Mouse (Mus musculus) hindbrain, embryonic 15.5 days (tissue): ENCODE measurements at regions not wholly inside any gene's neighbourhood (a gene's known extent, or its start where the extent isn't known, plus 50 kb on each side); places are given as distances from the start of the nearest gene placed in this dataset.

Source experiments
- ATAC-seq: fragments of 200-750 bp; cut with Nextera tagmentation; 2 replicates; pipeline ENCODE4 v1.8.0; 2017; ENCODE audit warnings: low read depth, moderate number of reproducible peaks, moderate TSS enrichment; ENCODE audit not compliant: low FRiP score
- H3K27ac ChIP-seq: fragments of 300-500 bp; sonication (generic); replicated peaks from 2 replicates; pipeline ENCODE4 v1.5.1; 2015; ENCODE audit warnings: mild to moderate bottlenecking, inconsistent platforms
- H3K27me3 ChIP-seq: fragments of 300-500 bp; sonication (generic); 2 replicates; pipeline ENCODE4 v1.6.1; 2015; ENCODE audit warnings: control low read depth, inconsistent platforms
- H3K36me3 ChIP-seq: fragments of 300-500 bp; sonication (generic); 2 replicates; pipeline ENCODE4 v1.6.1; 2015; ENCODE audit warnings: control low read depth, inconsistent platforms
- H3K4me1 ChIP-seq: fragments of 300-500 bp; sonication (generic); replicated peaks from 2 replicates; pipeline ENCODE4 v1.6.1; 2015; ENCODE audit warnings: control low read depth, inconsistent platforms
- H3K4me2 ChIP-seq: fragments of 300-500 bp; sonication (generic); 2 replicates; pipeline ENCODE4 v1.6.1; 2015; ENCODE audit warnings: moderate library complexity, mild to moderate bottlenecking, inconsistent platforms
- H3K4me3 ChIP-seq: fragments of 300-500 bp; sonication (generic); 2 replicates; pipeline ENCODE4 v1.5.1; 2015; ENCODE audit warnings: mild to moderate bottlenecking, inconsistent platforms
- H3K9ac ChIP-seq: fragments of 300-500 bp; sonication (generic); 2 replicates; pipeline ENCODE4 v1.6.1; 2015; ENCODE audit warnings: inconsistent platforms
- H3K9me3 ChIP-seq: fragments of 300-500 bp; sonication (generic); 2 replicates; pipeline ENCODE4 v1.6.1; 2016; ENCODE audit warnings: control low read depth, inconsistent platforms
- WGBS: fragments of 180-500 bp; shearing (Covaris S2); methylation state at CpG from one replicate; pipeline ENCODE4 v1.1.7; 2015; 5-methylcytosine and 5-hydroxymethylcytosine counted together

DNA sequence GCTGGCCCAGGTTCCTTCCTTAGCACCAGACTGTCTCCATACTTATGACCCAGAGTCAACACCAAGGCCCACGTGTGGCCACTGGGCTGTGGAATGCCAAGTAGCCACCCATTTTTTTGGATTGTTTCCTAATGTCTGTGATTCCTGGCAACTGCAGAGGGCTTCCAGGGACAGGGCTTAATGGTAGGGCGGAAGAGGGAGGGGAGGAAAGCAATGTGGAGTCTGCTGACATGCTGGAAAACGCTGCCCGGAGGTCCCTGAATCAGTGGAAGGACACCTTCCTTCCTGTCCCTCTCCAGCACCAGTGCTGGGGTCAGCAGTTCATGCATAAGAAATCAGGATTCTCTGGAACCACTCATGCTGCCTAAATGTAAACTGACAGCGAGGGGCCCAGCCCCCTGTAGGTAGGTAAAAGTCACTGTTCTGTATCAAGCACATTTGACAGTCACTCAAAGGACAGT lies 90.8 kb downstream of the Iyd start:
- H3K4me2 ChIP-seq = no peak overlapping the region
- H3K27me3 ChIP-seq = no peaks in the 10 kb centered on the region
- no peaks in the 10 kb centered on the region for H3K4me1 ChIP-seq
- peak; percentile 30; the same call in 1 of the 2 replicates for ATAC-seq
- no peak overlapping the region for H3K9ac ChIP-seq
- H3K27ac ChIP-seq = no peak overlapping the region
- H3K36me3 ChIP-seq = no peaks in the 10 kb centered on the region
- no peaks in the 10 kb centered on the region for H3K9me3 ChIP-seq
- no peak overlapping the region for H3K4me3 ChIP-seq
- 57% methylated on average over 5 of the region's 5 CpGs for WGBS

GRCm38 (mm10) chr10:3633871-3634496 lies 93.9 kb downstream of the Iyd start:
- H3K9me3 ChIP-seq = no peaks in the 10 kb centered on the region
- H3K4me3 ChIP-seq = no peak overlapping the region
- H3K27ac ChIP-seq = no peak overlapping the region; the same call in 1 of the 2 replicates
- no peak overlapping the region for H3K9ac ChIP-seq
- H3K4me1 ChIP-seq = no peaks in the 10 kb centered on the region
- H3K4me2 ChIP-seq = no peak overlapping the region
- H3K36me3 ChIP-seq = no peaks in the 10 kb centered on the region
- H3K27me3 ChIP-seq = no peaks in the 10 kb centered on the region
- 62% methylated on average over 5 of the region's 5 CpGs for WGBS
- ATAC-seq = peak; percentile 23; the same call in 1 of the 2 replicates

DNA sequence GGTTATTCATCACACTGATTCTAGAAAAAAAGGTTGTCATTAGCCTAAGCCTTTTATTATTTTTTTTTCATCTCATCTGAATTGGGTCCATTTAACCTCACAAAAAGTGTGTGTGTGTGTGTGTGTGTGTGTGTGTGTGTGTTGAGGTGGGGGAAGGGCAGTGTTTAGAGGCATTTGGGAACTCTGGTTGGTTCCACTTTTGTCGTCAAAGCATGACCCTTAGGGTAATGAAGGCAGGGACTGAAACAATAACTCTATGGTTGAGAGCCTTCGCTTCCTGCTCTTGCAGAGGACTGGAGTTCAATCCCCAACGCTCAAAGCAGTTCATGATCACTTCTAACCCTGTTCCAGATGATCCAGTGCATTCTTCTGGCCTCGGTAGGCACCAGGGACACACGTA lies 96.1 kb upstream of the Plekhg1 start:
- 70% methylated on average over 5 of the region's 5 CpGs for WGBS
- no peak overlapping the region for H3K4me3 ChIP-seq
- no peak overlapping the region for H3K4me2 ChIP-seq
- H3K36me3 ChIP-seq = no peaks in the 10 kb centered on the region
- ATAC-seq = no peak
- H3K9ac ChIP-seq = no peak overlapping the region
- H3K4me1 ChIP-seq = no peaks in the 10 kb centered on the region
- H3K9me3 ChIP-seq = no peaks in the 10 kb centered on the region
- no peaks in the 10 kb centered on the region for H3K27me3 ChIP-seq
- no peak overlapping the region for H3K27ac ChIP-seq

- H3K4me1 ChIP-seq = no peaks in the 10 kb centered on the region
- H3K4me3 ChIP-seq = no peak overlapping the region
- H3K9me3 ChIP-seq = no peaks in the 10 kb centered on the region
- no peaks in the 10 kb centered on the region for H3K36me3 ChIP-seq
- H3K9ac ChIP-seq = no peak overlapping the region
- H3K4me2 ChIP-seq = no peak overlapping the region
- ATAC-seq = no peak
- no peak overlapping the region for H3K27ac ChIP-seq
- 57% methylated on average over 5 of the region's 5 CpGs for WGBS
- H3K27me3 ChIP-seq = no peaks in the 10 kb centered on the region
Observed at GRCm38 (mm10) chr10:3645030-3645429, 95.1 kb upstream of the Plekhg1 start.

DNA sequence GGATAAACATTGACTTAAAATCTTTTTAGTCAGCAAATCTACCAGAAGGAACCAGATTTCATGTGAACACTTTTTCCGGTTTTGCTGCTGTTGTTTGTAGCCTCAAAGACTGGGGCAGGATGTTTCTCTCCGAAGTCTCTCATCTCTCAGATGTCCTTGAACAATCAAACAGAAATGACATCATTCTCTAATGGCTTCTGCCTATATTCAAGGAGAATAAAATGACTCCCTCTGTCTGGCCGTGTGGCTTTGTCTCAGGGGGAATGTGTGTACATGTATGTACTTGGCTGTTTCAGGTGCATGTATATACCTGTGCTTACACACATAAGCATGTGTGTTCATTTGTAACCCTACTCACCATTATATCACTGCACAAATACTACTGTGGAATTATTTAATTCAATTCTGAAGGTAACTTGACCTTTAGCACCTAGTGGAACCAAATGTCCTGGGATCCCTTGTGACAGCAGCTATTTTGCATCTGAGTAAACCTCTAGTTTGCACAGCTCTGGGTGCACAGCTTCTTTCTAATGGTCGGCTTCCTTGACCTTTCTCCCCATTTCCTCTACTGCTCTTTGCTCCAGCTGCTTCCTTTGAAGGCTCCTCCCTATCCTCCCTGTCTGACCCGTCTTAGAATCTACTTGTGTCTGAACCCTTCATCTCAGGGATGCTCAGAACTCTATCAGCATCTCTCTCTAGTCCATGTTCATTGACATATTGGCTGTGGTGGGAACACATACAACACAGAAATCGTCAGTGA lies 93.8 kb upstream of the Plekhg1 start:
- Histone ChIP-seq H3K4me1 (no peaks in the 10 kb centered on the region), H3K9me3 (no peaks in the 10 kb centered on the region), H3K4me2 (no peak overlapping the region), H3K27ac (no peak overlapping the region), H3K4me3 (no peak overlapping the region), H3K9ac (no peak overlapping the region), H3K27me3 (no peaks in the 10 kb centered on the region), H3K36me3 (no peaks in the 10 kb centered on the region)
- 79% methylated on average over 6 of the region's 6 CpGs for WGBS
- ATAC-seq = no peak

DNA sequence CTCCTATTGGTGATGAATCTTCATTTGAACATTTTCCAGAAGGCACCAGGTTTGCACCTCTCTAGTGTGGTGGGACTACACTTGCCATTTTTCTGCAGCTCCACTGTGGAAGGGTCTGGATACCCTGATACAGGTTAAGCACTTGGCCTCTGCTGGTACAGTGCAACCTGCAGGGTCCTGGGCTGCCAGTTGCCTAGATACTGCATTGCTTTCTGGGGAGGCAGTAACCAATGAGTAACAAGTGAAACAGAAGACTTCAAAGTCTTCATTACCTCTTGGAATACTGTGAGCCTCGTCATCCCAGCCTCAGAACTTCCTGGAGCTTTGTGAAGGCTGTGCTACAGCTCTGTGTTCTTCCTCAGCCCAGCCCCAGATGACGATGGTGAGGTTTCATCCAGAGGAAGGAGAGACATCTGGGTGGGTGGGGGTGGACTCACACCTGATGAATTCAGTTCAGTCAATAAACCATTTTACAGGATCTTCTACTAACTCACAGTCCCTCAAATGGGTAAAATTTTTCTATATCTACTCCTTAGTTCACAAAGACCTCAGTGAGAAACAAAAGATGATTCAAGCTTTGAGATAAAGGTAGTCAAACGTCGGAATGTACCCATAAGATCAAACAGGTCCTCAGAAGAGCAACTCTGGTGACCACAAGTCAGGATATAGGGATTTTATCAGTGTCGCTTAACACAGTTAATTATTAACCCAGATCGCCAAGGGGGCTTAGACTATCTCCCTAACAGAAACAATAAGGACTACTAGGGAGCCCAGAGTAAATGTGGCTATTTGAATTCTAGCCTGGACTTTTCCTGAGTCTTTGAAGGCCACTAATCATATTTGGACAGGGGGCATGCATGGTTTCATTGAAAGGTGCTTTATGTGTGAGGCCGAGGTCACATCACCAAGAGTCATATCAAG lies 92.1 kb upstream of the Plekhg1 start:
- Histone ChIP-seq H3K9ac (no peak overlapping the region), H3K27ac (no peak overlapping the region), H3K9me3 (no peaks in the 10 kb centered on the region), H3K4me3 (no peak overlapping the region), H3K36me3 (no peaks in the 10 kb centered on the region), H3K27me3 (no peaks in the 10 kb centered on the region), H3K4me2 (no peak overlapping the region), H3K4me1 (no peaks in the 10 kb centered on the region)
- WGBS = 72% methylated on average over 7 of the region's 7 CpGs
- no peak for ATAC-seq

GRCm38 (mm10) chr10:3649983-3650382 lies 90.2 kb upstream of the Plekhg1 start:
- no peak overlapping the region for H3K4me3 ChIP-seq
- no peak overlapping the region for H3K27ac ChIP-seq
- no peaks in the 10 kb centered on the region for H3K9me3 ChIP-seq
- no peak overlapping the region for H3K9ac ChIP-seq
- H3K36me3 ChIP-seq = no peaks in the 10 kb centered on the region
- WGBS = 78% methylated on average over 1 of the region's 1 CpGs
- no peaks in the 10 kb centered on the region for H3K27me3 ChIP-seq
- ATAC-seq = no peak
- no peak overlapping the region for H3K4me2 ChIP-seq
- H3K4me1 ChIP-seq = no peaks in the 10 kb centered on the region

GRCm38 (mm10) chr10:3650561-3650960 lies 89.6 kb upstream of the Plekhg1 start:
- H3K36me3 ChIP-seq = no peaks in the 10 kb centered on the region
- no peak overlapping the region for H3K4me2 ChIP-seq
- 68% methylated on average over 6 of the region's 6 CpGs for WGBS
- H3K27ac ChIP-seq = no peak overlapping the region
- H3K4me1 ChIP-seq = no peaks in the 10 kb centered on the region
- H3K9ac ChIP-seq = no peak overlapping the region
- H3K27me3 ChIP-seq = no peaks in the 10 kb centered on the region
- H3K9me3 ChIP-seq = no peaks in the 10 kb centered on the region
- 0 out of 2 replicates have a peak, but pooled peaks have one; percentile 27 for ATAC-seq
- H3K4me3 ChIP-seq = no peak overlapping the region

- no peak overlapping the region for H3K27ac ChIP-seq
- 87% methylated on average over 3 of the region's 3 CpGs for WGBS
- H3K9ac ChIP-seq = no peak overlapping the region
- H3K36me3 ChIP-seq = no peaks in the 10 kb centered on the region
- no peak overlapping the region for H3K4me2 ChIP-seq
- no peaks in the 10 kb centered on the region for H3K27me3 ChIP-seq
- H3K4me1 ChIP-seq = no peaks in the 10 kb centered on the region
- H3K4me3 ChIP-seq = no peak overlapping the region
- ATAC-seq = no peak
- no peaks in the 10 kb centered on the region for H3K9me3 ChIP-seq
Observed at GRCm38 (mm10) chr10:3652522-3652921, 87.6 kb upstream of the Plekhg1 start.

GRCm38 (mm10) chr10:3656081-3656480 lies 84.1 kb upstream of the Plekhg1 start:
- ATAC-seq = no peak
- no peaks in the 10 kb centered on the region for H3K9me3 ChIP-seq
- no peaks in the 10 kb centered on the region for H3K36me3 ChIP-seq
- WGBS = 93% methylated on average over 3 of the region's 3 CpGs
- no peaks in the 10 kb centered on the region for H3K4me1 ChIP-seq
- H3K4me2 ChIP-seq = no peak overlapping the region
- H3K27me3 ChIP-seq = no peaks in the 10 kb centered on the region
- no peak overlapping the region for H3K9ac ChIP-seq
- no peak overlapping the region for H3K27ac ChIP-seq
- no peak overlapping the region for H3K4me3 ChIP-seq

- H3K4me2 ChIP-seq = no peak overlapping the region
- no peak for ATAC-seq
- H3K9ac ChIP-seq = no peak overlapping the region
- H3K9me3 ChIP-seq = no peaks in the 10 kb centered on the region
- whole genome bisulfite sequencing = 89% methylated on average over 2 of the region's 2 CpGs
- no peaks in the 10 kb centered on the region for H3K36me3 ChIP-seq
- H3K27me3 ChIP-seq = no peaks in the 10 kb centered on the region
- no peak overlapping the region for H3K27ac ChIP-seq
- no peak overlapping the region for H3K4me3 ChIP-seq
- no peaks in the 10 kb centered on the region for H3K4me1 ChIP-seq
Observed at GRCm38 (mm10) chr10:3662156-3662555, 78.0 kb upstream of the Plekhg1 start.

DNA sequence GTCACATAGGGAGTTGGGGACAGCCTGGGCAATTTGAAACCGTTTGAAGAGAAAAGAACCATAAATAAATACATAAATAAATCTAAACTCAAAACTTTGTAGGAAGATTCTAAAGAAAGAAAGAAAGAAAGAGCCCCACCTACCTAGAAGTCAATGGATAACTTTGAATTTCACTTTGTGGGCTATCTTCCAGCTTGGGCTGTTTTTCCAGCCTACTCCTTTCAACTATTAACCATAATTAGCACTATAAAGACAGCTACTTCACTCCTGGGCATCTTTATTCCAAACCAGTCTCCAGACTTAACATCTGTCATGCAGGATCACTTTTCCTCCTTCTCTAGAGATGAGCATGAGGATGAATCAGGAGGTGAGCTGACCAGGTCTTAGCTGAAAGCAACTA lies 77.6 kb upstream of the Plekhg1 start:
- H3K4me3 ChIP-seq = no peak overlapping the region
- no peaks in the 10 kb centered on the region for H3K4me1 ChIP-seq
- H3K36me3 ChIP-seq = no peaks in the 10 kb centered on the region
- no peaks in the 10 kb centered on the region for H3K9me3 ChIP-seq
- H3K27me3 ChIP-seq = no peaks in the 10 kb centered on the region
- WGBS = 69% methylated on average over 1 of the region's 1 CpGs
- no peak for ATAC-seq
- H3K9ac ChIP-seq = no peak overlapping the region
- no peak overlapping the region for H3K4me2 ChIP-seq
- H3K27ac ChIP-seq = no peak overlapping the region
